Mouse (Mus musculus) heart, adult 2 months (tissue): ENCODE measurements around the gene Scgb1a1.

Experiments used
- CTCF ChIP-seq: fragments of 200-600 bp; IDR thresholded peaks from 2 replicates; pipeline ENCODE4 v1.8.1; 2022; ENCODE audit warnings: antibody characterized with exemption, mild to moderate bottlenecking, moderate library complexity
- EP300 ChIP-seq: fragments of 200-500 bp; IDR thresholded peaks from 2 replicates; pipeline ENCODE4 v1.6.1; 2011; ENCODE audit warnings: low read depth, low read length, control low read depth; ENCODE audit not compliant: insufficient read depth
- POLR2A ChIP-seq: fragments of 200-500 bp; IDR thresholded peaks from 2 replicates; pipeline ENCODE4 v1.6.1; 2011; ENCODE audit warnings: mild to moderate bottlenecking, low read depth, low read length, control low read depth; ENCODE audit not compliant: insufficient read depth

DNA sequence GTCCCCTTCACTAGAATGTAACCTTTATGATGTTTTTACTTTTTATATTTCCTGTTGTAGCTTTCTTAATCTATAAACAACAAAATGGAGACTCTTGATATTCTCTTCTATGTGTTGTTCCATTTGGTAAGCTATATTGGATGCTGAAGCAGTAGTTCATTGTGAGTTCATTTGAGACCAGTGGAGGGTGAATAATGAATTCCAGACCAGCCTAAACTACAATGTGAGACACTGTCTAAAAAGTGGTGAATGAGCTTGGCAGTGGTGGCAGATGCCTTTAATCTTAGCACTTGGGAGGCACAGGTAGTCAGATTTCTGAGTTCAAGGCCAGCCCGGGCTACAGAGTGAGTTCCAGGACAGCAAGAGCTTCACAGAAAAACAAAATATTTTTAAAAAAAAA, 44.6 kb downstream of the Scgb1a1 start:
- no peak for TF ChIP-seq CTCF
- no peak for TF ChIP-seq POLR2A
- no peak for TF ChIP-seq EP300
